Mouse (Mus musculus): ENCODE data around the gene Tspan10.

- TF ChIP-seq CTCF (conservative IDR thresholded peaks at IDR 0.05; ENCODE audit: insufficient read depth, insufficient read length, low read depth, low read length), result no peak
- TF ChIP-seq POLR2A (IDR thresholded peaks at IDR 0.05; ENCODE audit: low read depth, low read length), result no peak
Measured at GRCm38 (mm10) chr11:120472052-120472451, 29.6 kb downstream of the Tspan10 start.
